Mouse (Mus musculus): Measurements from ENCODE around the gene Gm3239.
A peak's percentile ranks its signal among the peaks of the same experiment; 100 is the strongest.
"Not testable (repeated sequence)": the region's sequence is repeated elsewhere in the genome, so short reads cannot be mapped to it uniquely, and the experiment has no call there.

Gm3239 gene

GRCm38 (mm10) chr14:4663892-4664291, at the start of gene Gm3239:
Gm3239 (plus strand) TSS chr14:4664192.
- not testable (repeated sequence) for DNase-seq (ENCODE audit: low spot score in 2 of 2)

GRCm38 (mm10) chr14:4632052-4632451, 31.9 kb upstream of the Gm3239 start, which contains the start of gene Gm8159:
Gm8159 (plus strand) TSS chr14:4632352.
- DNase-seq (ENCODE audit: low spot score in 2 of 2) = not testable (repeated sequence)

DNA sequence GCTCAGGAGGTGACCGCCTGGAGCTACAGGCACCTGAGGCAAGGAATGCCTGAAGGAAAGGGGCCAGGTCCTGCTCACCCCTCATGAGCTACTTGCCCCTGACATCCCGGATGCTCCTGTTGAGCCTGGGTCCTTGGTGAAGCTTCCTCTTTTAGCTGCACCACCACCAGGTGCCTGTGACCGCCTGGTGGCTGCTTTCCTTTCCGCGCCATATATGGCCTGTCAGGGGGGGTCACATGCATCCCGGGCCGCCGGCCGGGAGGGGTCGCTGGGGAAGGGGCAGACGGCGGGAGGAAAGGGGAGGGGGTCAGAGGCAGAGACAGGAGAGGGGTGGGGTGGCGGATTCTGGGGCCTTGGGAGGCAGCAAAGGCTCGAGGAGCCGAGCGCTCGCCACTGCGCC, 14.7 kb upstream of the Gm3239 start:
- peak in 1 of 2 experiments; percentile 8 for DNase-seq (ENCODE audit: low spot score in 2 of 2)

DNA sequence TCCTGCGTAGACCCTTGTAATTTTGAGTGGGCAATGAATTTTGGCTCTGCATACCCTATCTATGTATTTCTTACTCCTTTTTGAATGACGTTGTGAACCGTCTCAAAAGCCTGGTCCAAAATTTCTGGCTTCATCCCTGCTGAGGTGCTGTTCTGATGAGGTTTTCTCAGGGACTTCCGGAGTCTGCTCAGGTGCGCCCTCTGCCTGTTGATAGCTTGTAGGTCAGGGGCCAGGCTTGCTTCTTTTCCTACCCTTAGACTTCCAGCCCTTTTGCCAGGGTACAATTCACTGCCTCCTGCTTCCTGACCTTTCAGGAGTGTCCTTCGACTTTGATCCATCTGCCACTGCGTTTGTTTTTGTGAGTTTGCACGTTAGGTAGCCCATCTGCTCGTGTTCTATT, 13.7 kb upstream of the Gm3239 start:
- not testable (repeated sequence) for DNase-seq (ENCODE audit: low spot score in 2 of 2)

DNA sequence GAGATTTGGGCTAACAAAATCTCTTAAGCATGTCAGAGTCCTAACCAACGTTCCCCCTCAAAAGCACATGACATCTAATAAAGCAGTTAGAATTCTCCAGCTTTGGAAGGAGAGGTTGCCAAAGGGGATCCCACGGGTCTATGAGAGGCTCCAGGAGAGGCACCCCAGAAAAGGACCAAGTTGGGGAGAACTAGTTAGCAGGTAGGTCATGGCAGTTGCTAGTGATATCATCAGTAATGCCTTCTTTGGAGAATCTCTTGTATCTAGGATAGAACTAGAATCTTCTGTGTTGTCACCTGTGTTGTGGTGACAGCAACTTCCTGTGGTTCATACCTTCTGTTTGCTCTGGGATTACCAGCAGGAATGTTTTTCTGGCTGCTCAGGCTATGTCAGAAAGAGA, 44.9 kb downstream of the Gm3239 start, which contains the start of gene Gm7876:
Gm7876 (plus strand) TSS at position 301 of the 400 bp plus-strand sequence.
- not testable (repeated sequence) for DNase-seq (ENCODE audit: low spot score in 2 of 2)
